Mouse (Mus musculus) cerebellum, adult (tissue): ENCODE results near the gene Ptpro.

Experiments
- ATAC-seq: cut with Nextera tagmentation; 2 replicates; pipeline ENCODE4 v1.9.2; 2017; ENCODE audit warnings: mild to moderate bottlenecking, moderate library complexity, mixed read lengths; ENCODE audit not compliant: insufficient number of reproducible peaks, low FRiP score, low TSS enrichment

Gene Ptpro

GRCm38 (mm10) chr6:137493211-137494135 is 241.4 kb downstream of the Ptpro start:
- ATAC-seq = no peak

- no peak for ATAC-seq
Measured at GRCm38 (mm10) chr6:137494136-137494475, 242.0 kb downstream of the Ptpro start.

- ATAC-seq = no peak
Measured at GRCm38 (mm10) chr6:137494801-137495200, 242.7 kb downstream of the Ptpro start.

GRCm38 (mm10) chr6:137495233-137495632 is 243.1 kb downstream of the Ptpro start:
- ATAC-seq = no peak

GRCm38 (mm10) chr6:137496562-137496961 is 244.4 kb downstream of the Ptpro start:
- no peak for ATAC-seq

- ATAC-seq = no peak
Measured at GRCm38 (mm10) chr6:137497208-137497835, 245.2 kb downstream of the Ptpro start.

GRCm38 (mm10) chr6:137498781-137499180 is 246.7 kb downstream of the Ptpro start:
- no peak for ATAC-seq

- no peak for ATAC-seq
Measured at GRCm38 (mm10) chr6:137503009-137503408, 250.9 kb downstream of the Ptpro start.

GRCm38 (mm10) chr6:137503462-137503861 is 251.3 kb downstream of the Ptpro start:
- ATAC-seq = no peak

- ATAC-seq = no peak
Measured at GRCm38 (mm10) chr6:137504052-137504451, 251.9 kb downstream of the Ptpro start.

GRCm38 (mm10) chr6:137505555-137506227 is 253.6 kb downstream of the Ptpro start:
- ATAC-seq = no peak

GRCm38 (mm10) chr6:137506563-137506962 is 254.4 kb downstream of the Ptpro start:
- ATAC-seq = no peak

- ATAC-seq = no peak
Measured at GRCm38 (mm10) chr6:137508936-137509335, 256.8 kb downstream of the Ptpro start.

GRCm38 (mm10) chr6:137509341-137510045 is 257.4 kb downstream of the Ptpro start:
- no peak for ATAC-seq

GRCm38 (mm10) chr6:137512753-137513152 is 260.6 kb downstream of the Ptpro start:
- no peak for ATAC-seq
